Mouse (Mus musculus) ovary, adult 18-20 months (tissue): Measurements from ENCODE around the gene Gimap7.
"Not testable (repeated sequence)": the region's sequence is repeated elsewhere in the genome, so short reads cannot be mapped to it uniquely, and the experiment has no call there.

ENCODE experiments used
- DNase-seq: peaks from one replicate; pipeline ENCODE4 v3.0.0; 2022; ENCODE audit warnings: low spot score, mixed read lengths

Gene Gimap7

DNA sequence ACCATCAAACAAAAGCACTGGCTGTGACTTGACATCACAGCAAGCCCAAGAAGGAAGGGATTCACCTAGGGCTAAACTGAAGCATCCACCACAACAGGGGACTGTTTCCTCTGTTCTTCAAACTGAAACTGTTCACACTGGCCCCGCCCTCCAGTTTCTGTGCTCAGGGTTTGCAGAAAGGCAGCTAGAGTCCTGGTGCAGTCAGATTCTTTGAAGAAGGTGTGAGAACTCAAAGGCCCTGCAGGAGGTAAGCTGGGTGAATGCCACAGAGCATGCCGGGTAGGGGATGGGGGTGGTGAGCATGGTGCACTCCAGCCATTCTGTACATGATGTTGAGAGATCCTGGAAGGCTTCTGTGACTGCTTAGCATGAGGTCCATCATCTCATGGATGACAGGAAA, at the start of gene Gimap7, which contains the start of gene Gm28053:
Gimap7 (plus strand) TSS at position 167 of the 400 bp plus-strand sequence.
Gm28053 (plus strand) TSS at position 153 of the 400 bp plus-strand sequence.
- no peak for DNase-seq

DNA sequence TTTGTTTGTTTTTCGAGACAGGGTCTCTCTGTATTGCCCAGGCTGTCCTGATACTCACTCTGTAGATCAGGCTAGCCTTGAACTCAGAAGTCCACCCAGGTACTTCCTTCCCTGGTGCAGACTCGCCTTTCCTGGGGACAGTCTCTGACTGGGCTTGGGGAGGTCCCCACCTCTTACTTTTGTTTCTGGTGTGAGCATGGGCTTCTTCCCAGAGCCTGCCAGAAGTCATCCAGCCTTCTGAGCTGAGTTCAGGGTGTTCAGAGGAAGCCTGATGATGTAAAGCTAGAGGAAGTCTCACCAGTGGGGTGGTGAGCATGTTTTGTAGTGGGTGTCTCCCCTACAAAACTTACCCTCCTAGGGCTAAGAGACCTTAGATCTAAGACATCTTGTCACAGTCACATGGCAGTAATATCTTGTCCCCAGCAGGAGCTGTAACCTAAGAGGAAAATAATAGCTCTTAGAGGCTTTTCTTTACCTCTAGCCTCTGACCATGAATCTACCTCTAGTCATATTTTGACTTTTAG, 48.9 kb upstream of the Gimap7 start:
- no peak for DNase-seq

DNA sequence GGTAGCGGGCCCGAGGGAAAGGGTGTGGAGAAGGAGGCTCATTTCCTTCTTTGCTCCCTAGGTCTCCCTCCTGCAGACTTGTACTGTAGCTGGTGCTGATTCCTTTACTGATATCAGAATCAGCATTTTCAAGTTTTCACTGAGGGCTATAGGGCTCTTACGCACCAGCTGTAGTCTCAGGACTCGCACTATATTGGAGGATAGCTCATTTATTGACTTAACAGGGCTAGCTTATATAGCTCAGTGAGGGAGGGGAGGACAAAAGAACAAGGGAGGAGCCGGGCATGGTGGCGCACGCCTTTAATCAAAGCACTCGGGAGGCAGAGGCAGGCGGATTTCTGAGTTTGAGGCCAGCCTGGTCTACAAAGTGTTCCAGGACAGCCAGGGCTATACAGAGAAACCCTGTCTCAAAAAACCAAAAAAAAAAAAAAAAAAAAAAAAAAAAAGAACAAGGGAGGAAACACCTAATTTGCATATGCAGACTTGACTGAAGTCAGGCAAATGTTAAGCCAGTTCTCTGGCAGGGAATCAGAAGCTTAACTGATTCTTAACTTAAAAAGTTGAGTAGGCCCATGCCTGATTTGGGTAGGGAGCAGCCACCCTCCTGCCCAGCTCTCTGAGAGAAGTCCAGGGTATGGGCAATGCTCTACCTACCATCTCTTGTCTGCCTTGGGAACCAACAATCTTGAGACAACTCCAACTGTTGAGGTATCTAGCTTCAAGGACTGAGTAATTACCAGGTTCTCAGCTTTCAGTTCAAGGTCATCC, 43.9 kb upstream of the Gimap7 start:
- DNase-seq, result no peak

DNA sequence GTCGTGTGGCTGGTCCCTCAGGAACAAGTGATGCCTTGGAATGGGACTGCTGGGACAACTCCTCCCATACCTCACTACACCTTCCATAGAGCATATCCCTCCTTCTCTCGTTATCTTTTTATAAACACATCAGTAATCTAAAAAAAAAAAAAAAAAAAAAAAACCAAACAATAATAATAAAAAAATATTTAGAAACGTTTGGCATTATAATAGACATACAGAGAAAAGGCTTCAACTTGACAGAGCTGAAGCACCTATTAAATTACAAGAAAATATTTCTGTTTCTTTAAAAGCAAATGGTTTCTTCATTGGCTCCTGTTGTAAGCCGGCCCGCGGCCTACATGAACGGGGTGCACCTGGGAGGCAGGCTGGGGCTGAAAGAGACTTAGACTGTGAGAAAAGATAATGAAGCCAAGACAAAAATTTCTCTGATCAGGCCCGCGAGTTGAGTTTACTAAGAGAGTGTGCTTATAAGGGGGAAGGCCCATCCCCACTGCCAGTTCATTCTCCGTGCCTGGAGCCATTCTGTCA, 43.0 kb upstream of the Gimap7 start:
- DNase-seq, result no peak

DNA sequence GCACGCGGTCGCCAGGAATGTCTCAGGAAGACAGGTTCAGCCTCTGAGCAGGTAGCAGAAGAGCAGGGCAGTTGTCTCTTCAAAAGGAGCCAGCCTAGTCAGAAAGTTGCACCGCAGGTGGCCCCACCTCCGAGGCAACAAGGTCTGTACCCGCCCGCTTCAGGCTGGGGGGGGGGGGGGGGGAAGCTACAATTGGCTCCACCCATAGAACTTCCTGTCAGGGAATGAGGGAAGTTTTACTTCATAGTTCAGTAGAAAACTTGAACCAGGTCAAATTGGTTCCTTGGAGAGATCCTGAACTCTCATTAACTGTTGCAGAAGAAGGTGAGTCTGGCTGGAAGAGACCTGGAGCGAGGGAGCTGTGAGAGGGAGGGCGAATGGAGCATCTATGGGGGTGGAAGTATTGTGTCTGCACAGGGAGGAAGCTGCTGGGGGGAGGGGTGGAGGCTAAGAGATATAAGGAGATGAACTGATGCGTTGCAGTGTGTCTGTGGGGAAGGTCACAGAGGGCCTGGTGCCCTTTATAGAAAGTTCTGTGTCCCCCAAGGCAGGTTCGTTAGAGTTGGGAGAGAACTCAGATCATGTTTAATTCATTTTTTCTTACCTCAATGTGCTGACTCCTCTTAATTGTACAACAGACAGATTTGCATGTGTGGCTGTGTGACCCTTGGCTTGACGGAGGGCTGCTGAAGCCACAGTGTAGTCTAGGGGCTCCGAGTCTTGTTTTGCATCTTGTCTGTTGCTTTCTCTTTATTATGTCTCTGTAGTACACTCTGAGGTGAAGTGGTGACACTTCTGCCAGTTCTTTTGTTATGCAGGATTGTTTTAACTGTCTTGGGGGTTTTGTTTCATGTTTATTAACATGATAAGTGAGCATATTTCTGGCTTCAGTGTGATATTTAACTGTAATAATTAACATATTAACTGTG, 42.2 kb upstream of the Gimap7 start, which contains the start of gene Gimap9:
Gimap9 (plus strand) TSS at position 199 of the 929 bp plus-strand sequence.
- DNase-seq, result no peak

DNA sequence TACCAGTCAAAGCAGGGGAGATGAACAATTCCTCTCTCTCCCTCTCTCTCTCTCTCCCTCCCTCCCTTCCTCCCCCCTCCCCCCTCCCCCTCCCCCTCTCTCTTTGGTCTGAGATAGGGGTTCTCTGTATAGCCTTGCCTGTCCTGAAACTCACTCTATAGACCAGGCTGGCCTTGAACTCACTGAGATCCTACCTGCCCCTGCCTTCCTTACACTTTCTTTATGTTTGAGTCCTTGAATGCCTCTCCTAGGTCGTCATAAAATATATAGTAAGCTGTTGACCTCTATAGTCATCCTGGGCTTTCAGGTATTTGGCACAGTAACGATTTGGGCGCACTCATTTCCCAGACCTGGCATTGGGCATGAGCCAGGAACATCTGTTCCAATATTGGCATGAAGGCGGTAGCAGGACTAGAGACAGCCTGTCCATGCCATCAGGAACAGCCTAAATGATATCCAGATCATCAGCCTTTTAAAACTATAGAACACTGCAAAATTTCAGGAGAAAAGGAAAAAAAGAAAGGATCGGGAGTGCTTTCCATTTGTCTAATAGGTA, 41.5 kb upstream of the Gimap7 start:
- no peak for DNase-seq

DNA sequence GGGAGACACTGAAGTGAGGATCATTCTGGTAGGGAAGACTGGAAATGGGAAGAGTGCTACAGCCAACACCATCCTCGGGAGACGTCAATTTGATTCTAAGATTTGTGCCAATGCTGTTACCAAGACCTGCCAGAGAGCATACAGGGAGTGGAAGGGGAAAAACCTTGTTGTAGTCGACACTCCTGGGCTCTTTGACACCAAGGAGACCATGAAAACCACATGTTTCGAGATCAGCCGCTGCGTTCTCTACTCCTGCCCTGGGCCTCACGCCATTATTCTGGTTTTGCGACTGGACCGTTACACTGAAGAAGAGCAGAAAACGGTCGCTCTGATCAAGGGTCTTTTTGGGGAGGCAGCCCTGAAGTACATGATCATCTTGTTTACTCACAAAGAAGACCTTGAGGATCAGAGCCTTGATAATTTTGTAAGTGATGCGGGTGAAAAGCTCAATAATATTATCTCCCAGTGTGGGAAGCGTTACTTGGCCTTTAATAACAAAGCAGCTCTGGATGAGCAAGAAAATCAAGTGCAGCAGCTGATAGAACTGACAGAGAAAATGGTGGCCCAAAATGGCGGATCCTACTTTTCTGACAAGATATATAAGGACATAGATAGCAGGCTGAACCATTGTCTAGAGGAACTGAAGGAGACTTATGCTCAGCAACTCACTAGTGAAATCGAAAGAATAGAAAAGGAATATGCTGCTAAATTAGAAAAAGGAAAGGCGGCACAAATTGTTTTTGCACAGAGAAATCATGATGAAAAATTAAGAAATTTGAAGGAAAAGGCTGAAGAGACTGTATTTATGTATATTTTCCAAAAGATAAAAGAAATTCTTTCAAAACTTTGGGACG, 40.7 kb upstream of the Gimap7 start:
- DNase-seq, result no peak

DNA sequence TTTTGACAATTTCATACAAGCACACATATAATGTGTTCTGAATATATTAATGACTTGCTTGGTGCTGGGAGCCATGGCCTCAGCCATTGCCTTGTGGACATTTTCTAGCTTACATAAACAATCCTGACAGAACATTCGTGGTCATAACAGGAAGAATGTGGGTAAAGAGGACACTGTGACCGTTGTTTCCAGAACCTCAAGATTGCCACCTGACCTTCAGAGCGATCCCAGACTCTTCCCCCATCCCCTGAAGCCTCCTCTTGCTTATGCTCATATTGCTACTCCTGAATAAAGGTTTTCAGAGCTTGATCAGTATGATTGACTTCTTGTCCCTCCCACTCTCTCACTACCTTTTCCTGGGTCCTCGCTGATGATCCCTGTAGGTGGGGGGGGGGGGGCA, 40.0 kb upstream of the Gimap7 start:
- DNase-seq, result no peak

DNA sequence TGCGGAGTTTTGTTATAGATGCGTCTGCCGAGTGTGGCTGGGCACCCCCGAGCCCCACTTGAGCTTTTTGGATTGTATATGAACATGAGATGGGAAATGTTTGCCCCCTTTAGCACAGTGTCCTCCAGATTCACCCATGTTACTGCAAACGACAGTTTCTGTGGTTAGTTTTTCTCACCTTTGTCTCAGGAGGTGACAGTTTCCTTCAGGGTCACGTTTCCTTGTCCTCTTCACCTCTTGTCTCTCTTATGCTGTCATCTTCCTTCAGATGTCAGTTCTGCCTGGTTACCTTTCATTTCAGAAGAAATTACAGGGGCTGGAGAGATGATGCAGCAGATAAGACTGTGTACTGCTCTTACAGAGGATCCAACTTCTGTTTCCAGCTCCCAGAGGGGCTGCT, 38.7 kb upstream of the Gimap7 start:
- no peak for DNase-seq

DNA sequence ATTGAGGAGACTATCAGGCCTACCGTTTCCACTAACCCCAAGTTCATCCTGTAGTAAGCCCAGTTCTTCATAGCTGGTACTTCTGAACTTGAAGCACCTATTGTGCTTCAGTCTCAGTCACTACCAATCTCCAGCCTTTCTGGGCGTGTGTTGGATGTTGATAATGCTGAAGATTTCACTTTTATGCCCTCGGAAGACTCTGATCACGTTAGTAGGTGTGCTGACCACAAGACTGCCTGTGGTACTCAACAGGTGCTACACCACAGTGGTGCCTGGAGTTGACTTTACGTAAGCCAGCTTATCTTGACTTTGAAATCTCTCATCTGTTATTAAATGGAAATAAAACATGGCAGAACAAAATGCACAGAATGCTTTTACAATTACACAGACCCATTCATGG, 38.0 kb upstream of the Gimap7 start:
- DNase-seq, result no peak

DNA sequence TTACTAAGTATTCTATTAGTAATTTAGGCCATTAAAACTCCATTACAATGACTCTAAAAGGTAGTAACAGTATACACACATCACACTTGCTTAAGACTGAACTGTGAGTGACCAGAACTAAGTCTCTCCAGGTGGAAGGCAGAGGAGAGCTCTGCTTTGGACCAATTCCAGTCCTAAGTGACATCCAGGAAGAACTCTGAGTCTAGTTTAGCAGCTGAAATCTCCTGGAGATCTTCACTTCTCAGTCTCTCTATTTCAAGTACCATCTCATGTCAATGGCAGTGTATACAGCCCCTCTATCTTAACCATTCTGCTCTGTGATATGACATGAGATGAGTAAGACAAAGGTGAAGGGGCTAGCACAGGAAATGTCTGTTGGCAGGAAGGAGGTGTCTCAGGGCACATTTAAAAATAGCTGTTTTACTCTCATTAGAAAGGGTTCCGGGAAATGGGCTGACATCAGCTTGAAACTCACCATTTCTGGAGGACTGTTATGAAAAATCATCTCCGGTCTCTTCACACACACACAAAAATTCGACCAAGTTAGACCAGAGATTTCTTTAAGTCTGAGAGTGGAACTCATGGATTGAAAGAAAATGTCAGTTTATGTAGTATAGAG, 36.8 kb upstream of the Gimap7 start:
- no peak for DNase-seq

DNA sequence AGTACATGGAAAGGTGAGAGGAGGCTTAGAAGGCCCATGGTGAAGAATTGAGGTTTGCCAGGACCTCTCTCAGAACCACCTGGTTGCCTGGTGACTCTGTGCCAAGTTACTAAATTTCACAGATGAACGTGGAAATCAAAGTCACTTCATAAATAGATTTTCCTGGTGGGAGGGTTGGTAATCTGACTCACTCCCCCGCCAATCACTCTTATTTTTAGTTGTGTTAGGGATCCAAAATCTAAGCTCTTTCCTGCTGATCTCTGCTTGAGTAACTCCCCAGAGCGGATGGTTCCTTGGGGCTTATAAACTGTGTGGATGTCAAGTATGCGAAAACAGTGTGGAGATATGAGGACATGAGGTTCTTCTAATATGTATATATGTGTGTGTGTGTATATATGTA, 36.1 kb upstream of the Gimap7 start:
- no peak for DNase-seq

DNA sequence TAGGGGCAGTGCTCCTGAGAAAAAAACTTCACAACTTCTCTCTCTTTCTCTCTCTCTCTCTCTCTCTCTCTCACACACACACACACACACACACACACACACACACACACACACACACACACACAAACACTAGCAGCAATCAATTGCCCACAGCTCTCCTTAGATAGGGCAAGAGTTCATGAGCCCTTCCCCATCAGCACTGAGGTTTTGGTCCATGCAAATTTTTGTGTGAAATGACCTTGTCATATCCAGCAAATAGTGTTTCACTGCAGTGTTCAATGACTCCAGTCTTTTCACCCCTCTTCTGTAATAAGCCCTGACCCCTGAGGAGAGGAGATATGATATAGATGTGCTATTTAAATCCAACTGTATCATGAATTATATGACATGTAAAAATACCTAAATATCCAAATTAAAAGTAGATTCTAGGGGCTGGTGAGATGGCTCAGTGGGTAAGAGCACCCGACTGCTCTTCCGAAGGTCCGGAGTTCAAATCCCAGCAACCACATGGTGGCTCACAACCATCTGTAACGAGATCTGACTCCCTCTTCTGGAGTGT, 35.1 kb upstream of the Gimap7 start:
- not testable (repeated sequence) for DNase-seq

DNA sequence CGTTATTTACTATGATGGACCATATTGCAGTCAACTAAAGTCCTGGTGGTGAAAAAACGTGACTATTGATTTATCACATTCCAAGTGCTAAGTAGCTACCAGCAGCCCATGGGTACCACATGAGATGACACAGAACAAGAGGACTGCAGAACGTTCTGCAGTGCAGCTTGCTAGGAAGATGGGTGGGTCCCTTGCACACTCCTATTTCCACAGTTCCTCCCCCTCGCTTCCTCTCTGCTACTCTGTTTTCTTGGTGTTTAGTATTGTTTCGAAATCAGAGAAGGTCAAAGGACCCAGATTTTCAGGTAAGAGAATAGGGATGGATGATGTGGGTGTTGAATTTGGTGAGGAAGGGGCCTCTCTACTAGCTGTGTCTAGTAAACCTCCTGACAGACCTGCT, 34.1 kb upstream of the Gimap7 start, which contains the start of gene Gimap4:
Gimap4 (plus strand) TSS at position 231 of the 400 bp plus-strand sequence.
- no peak for DNase-seq

DNA sequence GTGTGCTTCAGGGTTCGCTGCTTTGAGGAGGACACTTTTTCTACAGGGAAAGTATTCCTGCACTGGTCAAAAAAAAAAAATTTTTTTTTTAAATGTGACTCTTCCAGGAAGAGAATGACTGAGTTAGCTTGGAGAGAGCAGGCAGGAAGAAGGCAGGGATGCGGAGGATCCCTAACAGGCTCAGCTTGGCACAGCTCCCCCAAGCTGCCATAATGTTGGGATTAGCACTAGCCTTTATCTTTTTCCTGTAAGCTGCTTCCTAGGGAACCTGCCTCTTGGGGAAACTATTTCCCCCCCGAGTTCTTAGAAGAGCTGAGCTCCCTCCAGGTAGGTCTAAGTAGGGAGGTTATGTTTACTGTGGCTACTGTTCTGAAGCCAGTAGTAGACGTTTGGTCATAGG, 33.6 kb upstream of the Gimap7 start:
- no peak for DNase-seq

DNA sequence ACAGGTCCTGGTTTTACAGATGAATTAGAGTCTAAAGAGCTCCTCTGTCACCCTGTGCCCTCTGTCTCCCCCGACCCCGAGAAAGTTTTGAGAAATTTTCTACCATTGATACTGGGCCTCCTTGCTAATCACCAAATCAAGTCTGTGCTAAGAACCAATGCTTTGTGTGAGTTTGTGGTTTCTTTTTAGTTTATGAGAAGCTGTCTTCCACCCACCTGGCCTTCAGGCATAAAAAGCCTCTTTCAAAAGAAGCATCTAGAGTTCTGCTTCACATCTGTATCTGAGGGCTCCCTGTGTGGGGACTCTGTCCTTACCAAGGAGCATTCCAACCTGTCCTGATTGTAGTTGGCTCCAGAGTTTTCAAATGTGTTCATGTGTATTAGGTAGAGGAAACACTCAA, 33.2 kb upstream of the Gimap7 start:
- no peak for DNase-seq

DNA sequence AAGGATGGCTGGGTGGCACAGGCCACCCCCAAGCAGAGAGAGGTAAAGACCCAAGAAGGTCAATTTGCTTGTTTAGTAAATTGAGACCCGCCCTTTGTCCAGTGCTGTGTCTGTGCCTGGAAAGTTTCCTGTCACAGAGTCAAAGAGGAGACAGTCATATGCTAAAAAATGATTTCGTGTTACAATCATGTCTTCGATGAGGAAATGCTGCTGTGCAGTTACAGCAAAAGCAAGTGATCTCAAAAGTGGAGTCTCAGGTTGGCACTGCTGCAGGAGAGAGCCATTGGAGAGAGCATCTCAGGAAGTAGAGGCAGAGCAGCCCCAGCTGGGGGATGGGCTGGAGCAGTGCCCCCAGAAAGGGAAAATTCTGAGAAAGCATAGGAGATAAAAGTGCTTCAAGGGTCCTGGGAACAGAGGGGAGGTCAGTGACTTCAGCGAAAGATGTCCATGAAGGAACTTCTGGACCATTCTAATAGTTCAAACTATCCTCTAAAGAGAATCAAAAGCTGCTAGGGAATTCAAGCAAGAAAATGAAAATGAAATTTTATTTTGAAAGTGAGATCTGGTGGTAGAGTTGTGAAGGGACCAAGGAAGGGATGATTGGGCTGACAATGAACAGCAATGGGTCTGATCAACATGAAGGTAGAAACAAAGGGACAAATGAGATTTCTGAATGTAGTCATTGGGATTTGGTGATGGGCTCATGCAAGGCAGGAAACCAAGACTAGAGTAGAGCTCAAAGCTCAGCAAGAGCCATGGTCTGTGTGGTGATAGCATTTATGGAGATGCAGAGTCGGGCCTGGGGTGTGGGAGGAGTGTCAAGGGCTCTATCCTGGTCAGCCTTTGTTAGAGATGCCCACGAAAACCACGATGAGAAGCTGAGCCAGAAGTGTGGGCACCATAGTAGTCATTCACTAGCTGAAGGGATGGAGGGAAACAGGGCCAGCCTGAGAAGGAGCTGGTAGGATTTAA, 32.4 kb upstream of the Gimap7 start:
- DNase-seq, result no peak

DNA sequence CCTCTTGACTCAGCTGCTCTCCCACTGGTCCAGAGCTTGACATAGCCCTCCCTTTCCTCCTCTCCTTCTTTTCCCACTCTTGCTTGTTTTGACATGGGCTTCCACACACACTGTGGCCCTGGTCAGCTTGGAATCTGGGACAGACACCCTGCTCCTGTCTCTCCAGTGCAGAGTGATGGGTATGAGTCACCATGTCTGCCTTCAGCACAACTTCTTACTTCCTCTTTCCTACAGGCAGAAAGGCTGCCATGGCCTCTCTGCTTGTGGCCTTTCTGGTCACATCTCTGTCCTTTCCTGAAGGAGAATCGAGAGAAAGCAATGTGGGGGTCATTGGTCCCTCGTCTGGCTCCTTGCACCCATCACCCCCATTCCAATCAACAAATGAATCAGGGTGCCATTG, 31.3 kb upstream of the Gimap7 start:
- DNase-seq, result no peak

DNA sequence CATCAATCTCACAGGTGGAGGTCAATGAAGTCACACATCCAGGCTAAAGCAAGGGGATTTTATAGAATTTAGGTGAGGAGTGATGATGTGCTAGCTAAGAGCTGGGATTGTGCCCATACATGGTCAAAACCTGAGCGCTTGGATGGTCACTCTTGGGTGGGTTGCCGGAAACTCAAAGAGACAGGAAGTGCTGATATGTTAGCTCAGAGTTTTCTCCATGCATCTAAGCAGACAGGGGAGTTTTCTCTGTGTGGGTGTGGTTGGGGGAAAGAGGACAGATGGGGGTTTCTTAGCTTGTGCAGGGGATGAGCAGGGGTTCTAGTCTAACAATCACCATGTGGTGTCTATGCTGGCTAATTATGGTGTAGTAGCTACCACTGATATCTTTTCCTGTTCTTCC, 29.1 kb upstream of the Gimap7 start:
- DNase-seq, result no peak
